Mouse (Mus musculus) lung, postnatal 0 days (tissue): ENCODE measurements around the gene Exoc3l2.

ENCODE experiments used
- CTCF ChIP-seq: IDR thresholded peaks from 2 replicates; pipeline ENCODE4 v1.5.1; 2016; ENCODE audit warnings: antibody characterized with exemption, mild to moderate bottlenecking
- EP300 ChIP-seq: IDR thresholded peaks from 2 replicates; pipeline ENCODE4 v1.6.1; 2016; ENCODE audit warnings: antibody characterized with exemption, mild to moderate bottlenecking, control low read depth

DNA sequence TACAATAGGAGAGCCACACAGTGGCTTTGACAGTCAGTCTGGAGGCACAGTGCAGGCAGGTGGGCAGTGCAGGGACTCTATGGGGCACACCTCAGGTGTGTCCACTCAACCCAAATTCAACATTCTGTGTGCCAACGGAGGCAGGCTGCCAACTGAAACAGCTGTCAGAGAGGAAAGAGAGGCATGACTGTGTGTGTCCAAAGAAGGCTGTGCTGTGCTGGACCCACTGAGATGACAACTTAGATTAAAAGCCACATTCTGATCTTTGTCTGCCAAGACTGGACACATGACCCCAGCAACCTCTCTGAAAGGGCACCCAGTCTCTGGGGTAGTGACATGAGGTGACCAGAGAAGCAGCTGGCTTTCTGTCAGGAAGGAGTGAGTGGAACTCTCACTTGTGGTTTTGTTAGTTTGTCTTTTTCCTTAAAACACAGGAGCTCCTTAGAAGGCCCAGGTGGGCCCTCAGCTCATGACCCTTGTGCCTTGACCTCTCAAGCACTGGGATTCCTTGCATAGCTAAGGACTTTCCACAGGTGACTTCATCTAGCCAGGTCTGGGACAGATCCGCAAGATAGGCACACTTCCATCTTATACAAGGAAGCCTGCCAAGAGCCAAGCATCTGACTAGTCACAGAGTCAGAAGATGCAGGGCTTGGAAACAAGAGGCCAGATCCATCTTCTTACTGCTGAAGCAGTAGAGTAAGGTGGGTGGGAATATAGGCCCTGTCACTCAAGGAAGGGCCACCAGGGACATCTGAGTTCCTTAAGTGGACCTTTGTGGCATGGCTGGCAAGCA, 77.8 kb downstream of the Exoc3l2 start:
- TF ChIP-seq CTCF (no peak), EP300 (no peak)
